Mouse (Mus musculus) forebrain, embryonic 16.5 days (tissue): ENCODE data around the gene Dnmt3l. TPM values are rescaled to one million over a fixed set of nuclear protein-coding genes. Genes with fewer than 3 reads are reported as not detected.

Experiments
- ATAC-seq: fragments of 200-750 bp; cut with Nextera tagmentation; 2 replicates; pipeline ENCODE4 v1.8.0; 2017; ENCODE audit warnings: mild to moderate bottlenecking, moderate library complexity
- H3K27ac ChIP-seq: fragments of 300-500 bp; sonication (generic); 2 replicates; pipeline ENCODE4 v1.5.1; 2014; ENCODE audit warnings: low read length, control low read depth
- H3K27me3 ChIP-seq: fragments of 300-500 bp; sonication (generic); replicated peaks from 2 replicates; pipeline ENCODE4 v1.6.1; 2014; ENCODE audit warnings: low read length; ENCODE audit not compliant: control insufficient read depth, insufficient read depth
- H3K36me3 ChIP-seq: fragments of 300-500 bp; sonication (generic); 2 replicates; pipeline ENCODE4 v1.6.1; 2014; ENCODE audit not compliant: control insufficient read depth, insufficient read depth
- H3K4me1 ChIP-seq: fragments of 300-500 bp; sonication (generic); replicated peaks from 2 replicates; pipeline ENCODE4 v1.6.1; 2014; ENCODE audit warnings: low read length; ENCODE audit not compliant: control insufficient read depth, insufficient read depth
- H3K4me2 ChIP-seq: fragments of 300-500 bp; sonication (generic); 2 replicates; pipeline ENCODE4 v1.6.1; 2014; ENCODE audit warnings: mild to moderate bottlenecking, low read length, control low read depth
- H3K4me3 ChIP-seq: fragments of 300-500 bp; sonication (generic); replicated peaks from 2 replicates; pipeline ENCODE4 v1.5.1; 2014; ENCODE audit warnings: mild to moderate bottlenecking, low read length, control low read depth
- H3K9ac ChIP-seq: fragments of 300-500 bp; sonication (generic); replicated peaks from 2 replicates; pipeline ENCODE4 v1.6.1; 2014; ENCODE audit warnings: low read depth, low read length, control low read depth
- H3K9me3 ChIP-seq: fragments of 300-500 bp; sonication (generic); 2 replicates; pipeline ENCODE4 v1.6.1; 2016; ENCODE audit warnings: low read length; ENCODE audit not compliant: control insufficient read depth
- WGBS: fragments of 180-500 bp; shearing (Covaris S2); extraction: QIAGEN DNeasy Blood & Tissue Kit; methylation state at CpG from one replicate; pipeline ENCODE4 v1.1.7; 2014; 5-methylcytosine and 5-hydroxymethylcytosine counted together
- polyA plus RNA-seq: library from polyadenylated mRNA; unstranded; fragments of >200 nt; fragmentation: Nextera tagmentation; extraction: Ambion mirVana; gene quantifications from 2 replicates; pipeline ENCODE4 v1.2.1, GENCODE M21; 2015

Gene Dnmt3l
- polyA plus RNA-seq, 1 experiment from 2014 or later: not detected

DNA sequence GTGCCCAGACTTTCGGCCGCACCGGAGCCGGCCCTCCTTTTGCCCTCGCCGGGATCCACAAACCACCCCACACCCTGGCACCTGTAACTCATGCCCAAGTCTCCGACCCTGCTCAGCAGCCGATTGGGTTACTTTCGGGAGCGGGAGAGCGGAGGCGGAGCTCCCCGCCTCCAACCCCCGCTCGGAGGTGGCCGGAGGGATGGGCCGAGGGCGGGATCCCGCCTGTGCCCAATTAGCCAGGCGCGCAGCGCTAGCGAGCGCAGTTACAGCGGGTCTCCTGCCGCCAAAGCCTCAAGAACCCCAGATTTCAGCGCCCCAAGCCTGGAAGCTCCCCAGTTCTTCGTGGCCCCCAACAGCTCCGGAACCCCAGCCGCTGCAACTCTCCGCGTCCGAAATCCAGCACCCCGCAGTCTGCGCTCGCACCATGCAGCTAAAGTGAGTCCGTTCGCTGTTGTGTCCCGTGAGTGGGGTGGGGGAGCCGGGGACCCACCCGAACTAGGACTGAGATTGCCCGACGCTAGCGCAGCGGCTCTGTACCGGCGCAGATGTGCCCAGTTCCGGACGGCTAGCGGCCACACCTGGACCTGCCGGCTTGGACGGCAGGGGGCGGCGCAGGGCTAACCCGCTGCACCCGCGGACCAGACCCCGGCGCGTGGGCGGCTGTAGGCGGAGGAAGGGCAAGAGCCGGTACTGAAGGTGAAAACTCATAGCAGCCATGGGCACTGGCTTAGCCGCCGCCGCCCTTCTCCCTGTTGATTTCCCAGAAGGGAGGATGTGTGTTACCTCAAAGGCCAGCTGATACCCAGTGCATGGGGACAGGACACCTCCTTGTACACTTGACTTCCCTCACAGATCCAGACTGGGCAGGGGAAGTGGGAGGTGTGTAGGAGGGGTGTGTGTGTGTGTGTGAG, 27.6 kb downstream of the Dnmt3l start, which contains the start of gene Icosl:
Gene Icosl (plus strand): TSS at position 202 of the 911 bp plus-strand sequence.
- H3K4me1 ChIP-seq: peaks cover 12% of the 10 kb centered on the region

GRCm38 (mm10) chr10:78074151-78074550, 32.4 kb downstream of the Dnmt3l start:
- no peaks in the 10 kb centered on the region for H3K9me3 ChIP-seq
- no peak overlapping the region for H3K9ac ChIP-seq
- no peak overlapping the region for H3K4me3 ChIP-seq
- ATAC-seq: no peak
- H3K36me3 ChIP-seq: no peaks in the 10 kb centered on the region
- H3K27ac ChIP-seq: no peak overlapping the region
- peaks cover 6% of the 10 kb centered on the region for H3K4me1 ChIP-seq
- no peak overlapping the region for H3K4me2 ChIP-seq
- H3K27me3 ChIP-seq: peaks cover 5% of the 10 kb centered on the region
- 80% methylated on average over 4 of the region's 4 CpGs for WGBS

More for the DNA sequence above, 27.6 kb downstream of the Dnmt3l start, which contains the start of gene Icosl:
- Histone ChIP-seq H3K27me3 (peaks cover 5% of the 10 kb centered on the region), H3K4me2 (peak within 1 kb of the TSS; percentile 100), H3K9ac (peak within 1 kb of the TSS; percentile 51), H3K9me3 (no peaks in the 10 kb centered on the region), H3K4me3 (peak within 1 kb of the TSS; percentile 58), H3K27ac (no peak within 1 kb of the TSS), H3K36me3 (no peaks in the 10 kb centered on the region)
- ATAC-seq: peak; percentile 92
- WGBS: under 1% methylated on average over 66 of the region's 66 CpGs

DNA sequence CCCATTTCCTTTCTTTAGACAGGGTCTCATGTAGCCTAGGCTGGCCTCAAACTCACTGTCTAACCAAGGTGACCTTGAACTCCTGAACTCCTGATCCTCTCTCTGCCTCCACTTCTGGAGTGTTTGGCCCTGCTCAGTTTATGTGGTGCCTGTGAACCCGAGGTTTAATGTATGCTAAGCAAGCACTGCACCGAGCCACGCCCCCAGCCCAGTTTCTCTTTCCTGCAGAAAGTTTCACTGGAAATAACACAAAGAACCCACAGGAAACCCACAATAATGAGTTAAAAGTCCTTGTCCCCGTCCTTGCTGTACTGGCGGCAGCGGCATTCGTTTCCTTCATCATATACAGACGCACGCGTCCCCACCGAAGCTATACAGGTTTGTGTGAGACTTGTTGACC, 33.2 kb downstream of the Dnmt3l start:
- peaks cover 2% of the 10 kb centered on the region; the same call in 1 of the 2 replicates for H3K27me3 ChIP-seq
- no peak for ATAC-seq
- H3K4me2 ChIP-seq: no peak overlapping the region
- no peaks in the 10 kb centered on the region for H3K4me1 ChIP-seq
- 81% methylated on average over 11 of the region's 11 CpGs for WGBS
- no peak overlapping the region for H3K4me3 ChIP-seq
- H3K9me3 ChIP-seq: no peaks in the 10 kb centered on the region
- H3K27ac ChIP-seq: no peak overlapping the region
- no peak overlapping the region for H3K9ac ChIP-seq
- H3K36me3 ChIP-seq: no peaks in the 10 kb centered on the region

- H3K9ac ChIP-seq: no peak overlapping the region
- H3K4me2 ChIP-seq: no peak overlapping the region
- WGBS: 82% methylated on average over 9 of the region's 9 CpGs
- no peak overlapping the region for H3K4me3 ChIP-seq
- no peaks in the 10 kb centered on the region for H3K4me1 ChIP-seq
- H3K27ac ChIP-seq: no peak overlapping the region
- H3K36me3 ChIP-seq: no peaks in the 10 kb centered on the region
- no peaks in the 10 kb centered on the region for H3K9me3 ChIP-seq
- H3K27me3 ChIP-seq: no peaks in the 10 kb centered on the region
- no peak for ATAC-seq
Observed at GRCm38 (mm10) chr10:78077862-78078261, 36.1 kb downstream of the Dnmt3l start.

DNA sequence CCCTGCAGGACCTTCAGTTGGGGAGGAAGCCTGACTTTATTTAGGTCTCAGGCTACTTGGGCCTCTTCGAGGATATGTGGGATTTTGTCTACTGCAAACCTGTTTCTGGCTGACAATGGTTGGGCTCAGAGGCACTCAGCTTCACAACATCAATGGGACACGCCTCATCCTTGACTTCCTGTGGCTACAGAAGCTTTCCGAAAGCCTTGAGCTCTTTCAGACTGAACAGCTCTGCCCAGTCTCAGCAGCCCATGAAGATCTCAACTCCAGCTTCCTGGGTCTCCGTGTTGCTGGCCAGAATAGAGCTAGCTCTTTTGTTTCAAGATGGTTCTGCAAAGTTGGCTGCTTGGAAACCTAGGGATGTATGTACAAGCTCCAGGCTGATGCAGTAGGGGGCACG, 36.5 kb downstream of the Dnmt3l start:
- no peak overlapping the region for H3K4me2 ChIP-seq
- no peaks in the 10 kb centered on the region for H3K27me3 ChIP-seq
- no peaks in the 10 kb centered on the region for H3K4me1 ChIP-seq
- H3K9me3 ChIP-seq: no peaks in the 10 kb centered on the region
- 84% methylated on average over 5 of the region's 5 CpGs for WGBS
- no peaks in the 10 kb centered on the region for H3K36me3 ChIP-seq
- H3K4me3 ChIP-seq: no peak overlapping the region
- no peak overlapping the region for H3K27ac ChIP-seq
- no peak overlapping the region for H3K9ac ChIP-seq
- ATAC-seq: no peak

- H3K9ac ChIP-seq: no peak overlapping the region
- H3K9me3 ChIP-seq: no peaks in the 10 kb centered on the region
- H3K36me3 ChIP-seq: no peaks in the 10 kb centered on the region
- no peak overlapping the region for H3K4me2 ChIP-seq
- WGBS: 74% methylated on average over 4 of the region's 4 CpGs
- no peak overlapping the region for H3K4me3 ChIP-seq
- H3K4me1 ChIP-seq: no peaks in the 10 kb centered on the region
- no peaks in the 10 kb centered on the region for H3K27me3 ChIP-seq
- H3K27ac ChIP-seq: no peak overlapping the region
- no peak for ATAC-seq
Observed at GRCm38 (mm10) chr10:78079955-78080591, 38.3 kb downstream of the Dnmt3l start.

DNA sequence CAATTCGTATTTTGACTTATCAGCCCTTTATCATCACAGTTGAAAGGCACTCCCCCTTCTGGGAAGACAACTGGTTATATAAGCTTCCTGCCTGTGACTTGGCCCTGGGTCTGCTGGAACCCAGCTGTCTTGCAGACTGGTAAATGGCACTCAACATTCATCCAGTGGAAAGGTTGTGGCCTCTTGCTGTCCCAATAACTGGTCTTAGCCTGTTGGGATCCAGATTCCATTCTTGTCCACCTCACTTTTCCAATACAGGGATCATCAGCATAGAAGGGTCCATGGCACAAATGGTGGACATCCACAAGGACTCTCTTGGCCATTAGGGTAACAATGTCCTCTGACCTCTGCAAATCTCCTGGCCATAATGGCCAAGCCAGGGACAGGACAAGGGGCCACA, 42.3 kb downstream of the Dnmt3l start:
- Histone ChIP-seq H3K4me3 (no peak overlapping the region), H3K27ac (no peak overlapping the region), H3K4me2 (no peak overlapping the region), H3K27me3 (no peaks in the 10 kb centered on the region), H3K9ac (no peak overlapping the region), H3K9me3 (no peaks in the 10 kb centered on the region), H3K36me3 (no peaks in the 10 kb centered on the region), H3K4me1 (no peaks in the 10 kb centered on the region)
- no peak for ATAC-seq
- WGBS: 76% methylated on average over 1 of the region's 1 CpGs

- Histone ChIP-seq H3K9me3 (no peaks in the 10 kb centered on the region), H3K4me3 (no peak overlapping the region), H3K9ac (no peak overlapping the region), H3K27ac (no peak overlapping the region), H3K4me2 (no peak overlapping the region), H3K27me3 (no peaks in the 10 kb centered on the region), H3K4me1 (no peaks in the 10 kb centered on the region), H3K36me3 (no peaks in the 10 kb centered on the region)
- 93% methylated on average over 6 of the region's 6 CpGs for WGBS
- ATAC-seq: no peak
Observed at GRCm38 (mm10) chr10:78085711-78086110, 44.0 kb downstream of the Dnmt3l start.

- H3K36me3 ChIP-seq: no peaks in the 10 kb centered on the region
- H3K9ac ChIP-seq: no peak overlapping the region
- 86% methylated on average over 10 of the region's 10 CpGs for WGBS
- H3K27ac ChIP-seq: no peak overlapping the region
- no peak overlapping the region for H3K4me3 ChIP-seq
- H3K4me1 ChIP-seq: no peaks in the 10 kb centered on the region
- H3K9me3 ChIP-seq: no peaks in the 10 kb centered on the region
- no peaks in the 10 kb centered on the region for H3K27me3 ChIP-seq
- ATAC-seq: no peak
- H3K4me2 ChIP-seq: no peak overlapping the region
Observed at GRCm38 (mm10) chr10:78086444-78087061, 44.8 kb downstream of the Dnmt3l start.
